Mouse (Mus musculus): ENCODE data around the gene 9930111J21Rik1.
"Not testable (repeated sequence)": the region's sequence is repeated elsewhere in the genome, so short reads cannot be mapped to it uniquely, and the experiment has no call there.

- TF ChIP-seq FLI1 (IDR thresholded peaks at IDR 0.05; ENCODE audit: low read length); GATA1 (IDR thresholded peaks at IDR 0.05; ENCODE audit: borderline replicate concordance, low read length): not testable (repeated sequence)
These were observed 77.6 kb downstream of the 9930111J21Rik1 start for GRCm38 (mm10) chr11:48901567-48901930.
